Comparison of ENCODE assay signal across 10 mouse cellular contexts in the genomic region with DNA sequence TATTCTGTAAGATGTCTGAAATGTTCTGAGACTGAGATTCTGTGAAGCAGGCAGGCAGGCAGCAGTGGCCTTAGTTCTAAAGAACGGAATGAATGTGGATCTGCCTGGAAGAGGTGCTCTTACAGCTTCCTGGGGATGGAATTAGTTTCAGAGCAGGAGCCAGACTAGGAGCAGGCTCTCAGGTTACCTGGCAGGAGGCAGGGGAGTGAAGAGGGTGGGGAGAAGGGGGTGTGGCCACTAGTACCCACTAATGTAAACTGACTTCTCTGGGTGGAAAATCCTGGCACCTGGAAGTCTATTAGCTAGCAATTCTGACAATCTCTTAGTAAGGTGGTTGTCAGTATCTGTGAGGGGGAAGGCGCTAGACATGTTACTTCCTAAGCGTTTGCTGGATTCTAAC. TPM values are rescaled to one million over a fixed set of nuclear protein-coding genes. Genes with fewer than 3 reads are reported as not detected.
DNase-seq lines count a peak whose midpoint lies in the region; ATAC-seq lines count a peak whose summit lies in the region.
"Had no signal": no experiment of that assay in that cellular context is flagged by ENCODE, and none has a peak within 500 bp of the region (broad histone marks: within the 10 kb centered on the region; RNA-seq: fewer than 3 reads in every experiment).

No protein-coding gene starts in this region.

- no peak overlapping the region; the same call in 1 of the 2 replicates for H3K4me3 ChIP-seq in midbrain, embryonic 12.5 days
- no peak overlapping the region for H3K4me3 ChIP-seq in midbrain, embryonic 16.5 days (ENCODE audit: low read depth, low read length)
- peak overlapping the region; percentile 4; the same call in 1 of the 2 replicates for H3K4me3 ChIP-seq in limb, embryonic 10.5 days

- peaks cover 24% of the 10 kb centered on the region for H3K4me1 ChIP-seq in midbrain, embryonic 12.5 days
- peaks cover 27% of the 10 kb centered on the region for H3K4me1 ChIP-seq in midbrain, embryonic 16.5 days (ENCODE audit: control insufficient read depth, insufficient read depth, low read length)
- peaks cover 21% of the 10 kb centered on the region for H3K4me1 ChIP-seq in limb, embryonic 10.5 days

- no peaks in the 10 kb centered on the region for H3K9me3 ChIP-seq in midbrain, embryonic 12.5 days
- no peaks in the 10 kb centered on the region for H3K9me3 ChIP-seq in midbrain, embryonic 16.5 days (replicated peaks; ENCODE audit: control insufficient read depth, low read length, poor library complexity, severe bottlenecking)
- H3K9me3 ChIP-seq in limb, embryonic 10.5 days (replicated peaks) = no peaks in the 10 kb centered on the region

- H3K9ac ChIP-seq in midbrain, embryonic 12.5 days (replicated peaks) = no peak overlapping the region
- no peak overlapping the region for H3K9ac ChIP-seq in midbrain, embryonic 16.5 days (ENCODE audit: low read depth, low read length)

- H3K27me3 ChIP-seq in midbrain, embryonic 12.5 days = no peaks in the 10 kb centered on the region
- H3K27me3 ChIP-seq in midbrain, embryonic 16.5 days (ENCODE audit: control insufficient read depth, insufficient read depth, low read depth, low read length) = no peaks in the 10 kb centered on the region
- no peaks in the 10 kb centered on the region for H3K27me3 ChIP-seq in limb, embryonic 10.5 days (ENCODE audit: low read depth, poor library complexity, severe bottlenecking)

- no peak for ATAC-seq in midbrain, embryonic 12.5 days (ENCODE audit: low FRiP score, low read depth)
- ATAC-seq in midbrain, embryonic 16.5 days = no peak
- no peak for ATAC-seq in inflammation-experienced regulatory T-cells, adult 6 months

- WGBS in midbrain, embryonic 12.5 days = 96% methylated on average over 3 of the region's 3 CpGs
- 87% methylated on average over 3 of the region's 3 CpGs for WGBS in midbrain, embryonic 16.5 days
- WGBS in limb, embryonic 10.5 days = 89% methylated on average over 3 of the region's 3 CpGs

- no peak overlapping the region for H3K27ac ChIP-seq in midbrain, embryonic 12.5 days (replicated peaks)
- no peak overlapping the region for H3K27ac ChIP-seq in midbrain, embryonic 16.5 days (ENCODE audit: low read length)
- H3K27ac ChIP-seq in limb, embryonic 10.5 days = no peak overlapping the region
- H3K27ac ChIP-seq: macrophage had no signal

- 0 out of 2 replicates have a peak overlapping the region, but pooled peaks have one; percentile 10 for H3K4me2 ChIP-seq in midbrain, embryonic 12.5 days (replicated peaks)
- no peak overlapping the region for H3K4me2 ChIP-seq in midbrain, embryonic 16.5 days (ENCODE audit: low read length)

- H3K36me3 ChIP-seq in midbrain, embryonic 12.5 days = peaks cover 31% of the 10 kb centered on the region
- peaks cover 11% of the 10 kb centered on the region; the same call in 1 of the 2 replicates for H3K36me3 ChIP-seq in midbrain, embryonic 16.5 days (ENCODE audit: control insufficient read depth, insufficient read depth, low read length)
- H3K36me3 ChIP-seq in limb, embryonic 10.5 days = peaks cover 54% of the 10 kb centered on the region

- DNase-seq in kidney, adult 18-20 months = peak; percentile 11
- DNase-seq in kidney, adult 9 months = no peak
- DNase-seq in limb, embryonic 10.5 days (ENCODE audit: low spot score) = no peak
- no peak for DNase-seq in Muller cell, postnatal 12 days (ENCODE audit: inconsistent ontology term)
- DNase-seq: heart, postnatal 36 days; right cerebral cortex, postnatal 4 days had no signal

RNA-seq across cellular contexts. Expression of gene Zfp871, which starts 2.4 kb away (rescaled TPM):
- 52.0 and 55.5 TPM in 2 replicates for polyA plus RNA-seq in midbrain, embryonic 12.5 days (2016; fragmentation: Nextera tagmentation; extraction: Ambion mirVana)
- polyA plus RNA-seq in midbrain, embryonic 16.5 days (2015; fragmentation: Nextera tagmentation; extraction: Ambion mirVana) = 45.9 and 46.2 TPM in 2 replicates
- polyA plus RNA-seq in limb, embryonic 10.5 days (2016; fragmentation: Nextera tagmentation; extraction: Ambion mirVana) = 36.7 and 46.7 TPM in 2 replicates
- polyA plus RNA-seq in inflammation-experienced regulatory T-cells, adult 6 months (2017; shearing (Covaris generic)) = 10 to 100 TPM; 36.0 to 59.7 (median 40.2) TPM

RNA-seq across cellular contexts. Expression of gene Zfp811, which starts 24.1 kb away (rescaled TPM):
- polyA plus RNA-seq in midbrain, embryonic 12.5 days (2016; fragmentation: Nextera tagmentation; extraction: Ambion mirVana) = 53.5 and 57.9 TPM in 2 replicates
- 59.3 and 60.3 TPM in 2 replicates for polyA plus RNA-seq in midbrain, embryonic 16.5 days (2015; fragmentation: Nextera tagmentation; extraction: Ambion mirVana)
- 2.8 and 4.4 TPM in 2 replicates for polyA plus RNA-seq in limb, embryonic 10.5 days (2016; fragmentation: Nextera tagmentation; extraction: Ambion mirVana)
- under 1 TPM in 2 of 3 experiments, not detected in 1; 0.52 to 0.62 TPM for polyA plus RNA-seq in inflammation-experienced regulatory T-cells, adult 6 months (2017; shearing (Covaris generic))

RNA-seq across cellular contexts. Expression of gene Zfp799, which starts 44.4 kb away (rescaled TPM):
- 18.6 and 20.4 TPM in 2 replicates for polyA plus RNA-seq in midbrain, embryonic 12.5 days (2016; fragmentation: Nextera tagmentation; extraction: Ambion mirVana)
- 15.1 and 19.1 TPM in 2 replicates for polyA plus RNA-seq in midbrain, embryonic 16.5 days (2015; fragmentation: Nextera tagmentation; extraction: Ambion mirVana)
- 10.2 and 18.4 TPM in 2 replicates for polyA plus RNA-seq in limb, embryonic 10.5 days (2016; fragmentation: Nextera tagmentation; extraction: Ambion mirVana)
- 1 to 10 TPM; 5.2 to 8.0 (median 7.6) TPM for polyA plus RNA-seq in inflammation-experienced regulatory T-cells, adult 6 months (2017; shearing (Covaris generic))

Comparison
In these comparisons a context has a peak if more than half of its experiments do, and no peak if none do; other contexts are left out.
1. RNA of gene Zfp811, which starts 24.1 kb away (polyA plus RNA-seq): 59.3 to 60.3 TPM in midbrain, embryonic 16.5 days and 53.5 to 57.9 TPM in midbrain, embryonic 12.5 days; 2.8 to 4.4 TPM in limb, embryonic 10.5 days and 0.52 to 0.62 TPM in inflammation-experienced regulatory T-cells, adult 6 months; every median in the first group is over 10 times any median in the second.